Mouse (Mus musculus) embryonic facial prominence, embryonic 14.5 days (tissue): ENCODE measurements around the gene Sart3. TPM values are rescaled to one million over a fixed set of nuclear protein-coding genes. Genes with fewer than 3 reads are reported as not detected.

ENCODE experiments used
- ATAC-seq: fragments of 200-750 bp; cut with Nextera tagmentation; 2 replicates; pipeline ENCODE4 v1.8.0; 2017; ENCODE audit warnings: low read depth, moderate number of reproducible peaks, moderate TSS enrichment
- DNase-seq: peaks from one replicate; pipeline ENCODE4 v3.0.0-alpha.2; 2015; ENCODE audit warnings: low spot score
- H3K27ac ChIP-seq: fragments of 300-500 bp; sonication (generic); replicated peaks from 2 replicates; pipeline ENCODE4 v1.5.1; 2014; ENCODE audit warnings: low read depth, mild to moderate bottlenecking, low read length, moderate library complexity
- H3K27me3 ChIP-seq: fragments of 300-500 bp; sonication (generic); replicated peaks from 2 replicates; pipeline ENCODE4 v1.6.1; 2014; ENCODE audit warnings: low read length; ENCODE audit not compliant: control insufficient read depth, insufficient read depth
- H3K36me3 ChIP-seq: fragments of 300-500 bp; sonication (generic); 2 replicates; pipeline ENCODE4 v1.6.1; 2014; ENCODE audit warnings: low read length, mixed read lengths; ENCODE audit not compliant: control insufficient read depth, insufficient read depth
- H3K4me1 ChIP-seq: fragments of 300-500 bp; sonication (generic); 2 replicates; pipeline ENCODE4 v1.6.1; 2014; ENCODE audit warnings: antibody characterized with exemption, low read length; ENCODE audit not compliant: control insufficient read depth, insufficient read depth
- H3K4me2 ChIP-seq: fragments of 300-500 bp; sonication (generic); 2 replicates; pipeline ENCODE4 v1.6.1; 2014; ENCODE audit warnings: low read depth, mild to moderate bottlenecking, low read length, moderate library complexity, mixed read lengths
- H3K4me3 ChIP-seq: fragments of 300-500 bp; sonication (generic); 2 replicates; pipeline ENCODE4 v1.5.1; 2014; ENCODE audit warnings: low read depth, mild to moderate bottlenecking, low read length
- H3K9ac ChIP-seq: fragments of 300-500 bp; sonication (generic); 2 replicates; pipeline ENCODE4 v1.6.1; 2014; ENCODE audit warnings: low read depth, mild to moderate bottlenecking, low read length, moderate library complexity, mixed read lengths
- H3K9me3 ChIP-seq: fragments of 300-500 bp; sonication (generic); 2 replicates; pipeline ENCODE4 v1.6.1; 2016; ENCODE audit warnings: low read length; ENCODE audit not compliant: control insufficient read depth
- WGBS: fragments of 180-500 bp; shearing (Covaris S2); extraction: QIAGEN DNeasy Blood & Tissue Kit; methylation state at CpG from one replicate; pipeline ENCODE4 v1.1.7; 2014; 5-methylcytosine and 5-hydroxymethylcytosine counted together
- polyA plus RNA-seq: library from polyadenylated mRNA; unstranded; fragments of >200 nt; fragmentation: Nextera tagmentation; extraction: Ambion mirVana; gene quantifications from 2 replicates; pipeline ENCODE4 v1.2.1, GENCODE M21; 2014

Gene Sart3
- polyA plus RNA-seq, 1 experiment from 2014 or later, result 37.2 TPM

DNA sequence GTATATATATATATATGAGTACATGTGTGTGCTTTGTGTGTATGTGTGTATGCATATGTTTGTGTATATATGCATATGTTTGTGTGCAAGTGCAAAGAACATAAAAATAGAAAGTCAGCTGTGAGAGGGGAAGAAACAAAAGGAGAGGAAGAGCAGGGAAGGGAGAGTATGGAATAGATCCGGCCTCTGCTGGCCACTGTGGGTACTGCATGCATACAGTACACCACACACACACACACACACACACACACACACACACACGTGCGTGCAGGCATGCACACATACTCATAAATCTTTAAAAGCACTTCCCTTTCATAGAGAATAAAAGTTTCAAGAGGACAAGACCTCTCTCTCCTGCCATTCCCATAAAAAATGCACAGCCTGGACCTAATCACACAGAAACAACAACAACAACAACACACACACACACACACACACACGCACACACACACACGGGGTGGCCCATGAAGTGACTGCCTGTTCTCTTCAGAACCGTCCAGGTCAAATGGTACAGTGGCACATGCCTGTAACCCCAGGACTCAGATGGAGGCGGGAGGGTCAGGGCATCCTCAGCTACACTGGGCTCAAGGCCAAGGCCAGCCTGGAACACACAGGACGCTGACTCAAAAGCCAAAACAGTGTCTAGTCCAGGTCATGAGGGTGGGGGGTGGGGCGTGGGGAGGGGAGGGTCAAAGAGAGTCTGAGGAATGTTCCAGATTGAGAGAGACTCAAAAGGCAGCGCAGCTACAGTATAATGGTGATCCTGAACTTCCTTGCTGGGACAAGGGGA is 49.9 kb downstream of the Sart3 start:
- Histone ChIP-seq H3K9ac (no peak overlapping the region), H3K4me1 (no peaks in the 10 kb centered on the region), H3K27me3 (no peaks in the 10 kb centered on the region), H3K27ac (no peak overlapping the region), H3K36me3 (no peaks in the 10 kb centered on the region), H3K4me3 (no peak overlapping the region), H3K4me2 (no peak overlapping the region), H3K9me3 (no peaks in the 10 kb centered on the region)
- DNase-seq (no peak), ATAC-seq (no peak)
- WGBS, result 86% methylated on average over 10 of the region's 10 CpGs

DNA sequence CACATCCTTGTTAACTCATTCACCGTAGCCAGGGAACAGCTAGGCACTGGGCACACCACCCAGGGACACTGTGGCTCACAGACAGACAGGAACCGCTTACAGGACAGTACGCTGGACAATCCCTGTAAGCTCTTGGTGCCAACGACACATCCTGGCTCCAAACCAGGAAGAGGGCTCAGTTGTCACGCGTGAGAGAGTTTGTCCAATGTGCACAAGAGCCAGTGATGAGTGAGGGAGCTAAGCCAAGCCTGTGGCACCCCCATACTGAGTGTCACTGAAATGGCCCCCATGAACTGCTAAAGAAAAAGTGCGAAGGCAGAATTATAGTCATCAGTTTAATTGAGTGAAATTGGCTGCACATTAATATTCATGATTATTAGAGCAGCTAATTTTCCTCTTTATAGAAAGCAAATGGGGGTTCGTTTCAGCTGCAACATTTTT is 53.1 kb downstream of the Sart3 start:
- DNase-seq (no peak), ATAC-seq (no peak)
- WGBS, result 82% methylated on average over 8 of the region's 8 CpGs
- Histone ChIP-seq H3K4me3 (no peak overlapping the region), H3K27ac (no peak overlapping the region), H3K36me3 (no peaks in the 10 kb centered on the region), H3K4me2 (no peak overlapping the region), H3K9ac (no peak overlapping the region), H3K4me1 (no peaks in the 10 kb centered on the region), H3K27me3 (no peaks in the 10 kb centered on the region), H3K9me3 (no peaks in the 10 kb centered on the region)

DNA sequence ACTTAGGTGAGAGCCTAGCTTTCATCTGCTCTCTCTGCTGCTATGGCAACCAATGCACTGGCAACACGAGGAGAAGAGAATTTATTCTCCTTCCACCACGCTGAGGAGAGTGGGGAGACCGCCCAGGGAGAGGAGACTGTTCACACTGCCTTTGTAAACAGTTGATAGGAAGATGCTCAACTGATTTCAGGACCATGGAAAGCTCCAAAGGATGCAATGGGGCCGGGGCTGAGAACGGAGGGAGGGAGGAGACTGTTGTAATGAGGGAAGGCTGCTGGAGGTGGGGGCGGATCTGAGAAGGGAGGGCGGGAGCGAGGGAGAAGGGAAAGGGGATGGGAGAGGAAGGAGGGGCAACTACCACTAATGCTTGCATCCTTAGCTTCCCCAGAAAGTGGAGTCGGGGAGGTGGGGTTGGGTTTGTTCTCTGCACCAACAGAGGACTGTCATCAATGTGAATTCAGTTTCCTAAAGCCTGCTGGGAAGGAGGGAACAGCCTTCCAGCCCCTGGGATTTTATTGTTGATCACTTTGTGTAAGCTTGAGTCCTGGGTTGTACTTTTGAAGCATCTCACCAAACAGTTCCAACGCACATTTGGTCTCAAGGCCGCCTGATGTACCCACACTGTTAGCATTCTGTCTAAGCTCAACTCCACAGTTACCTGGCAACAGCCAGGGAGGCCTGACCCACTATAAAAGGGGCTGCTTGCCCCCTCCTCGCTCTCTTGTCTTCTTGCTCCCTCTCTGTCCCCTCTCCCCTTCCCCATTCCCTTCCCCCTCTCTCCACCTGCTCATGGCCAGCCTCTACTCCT is 55.5 kb downstream of the Sart3 start:
- Histone ChIP-seq H3K27me3 (no peaks in the 10 kb centered on the region), H3K9me3 (no peaks in the 10 kb centered on the region), H3K4me1 (no peaks in the 10 kb centered on the region), H3K36me3 (no peaks in the 10 kb centered on the region), H3K9ac (no peak overlapping the region), H3K4me3 (no peak overlapping the region), H3K27ac (no peak overlapping the region), H3K4me2 (no peak overlapping the region)
- peak; percentile 87 for DNase-seq
- peak; percentile 76; the same call in 1 of the 2 replicates for ATAC-seq
- WGBS, result 10% methylated on average over 12 of the region's 12 CpGs

DNA sequence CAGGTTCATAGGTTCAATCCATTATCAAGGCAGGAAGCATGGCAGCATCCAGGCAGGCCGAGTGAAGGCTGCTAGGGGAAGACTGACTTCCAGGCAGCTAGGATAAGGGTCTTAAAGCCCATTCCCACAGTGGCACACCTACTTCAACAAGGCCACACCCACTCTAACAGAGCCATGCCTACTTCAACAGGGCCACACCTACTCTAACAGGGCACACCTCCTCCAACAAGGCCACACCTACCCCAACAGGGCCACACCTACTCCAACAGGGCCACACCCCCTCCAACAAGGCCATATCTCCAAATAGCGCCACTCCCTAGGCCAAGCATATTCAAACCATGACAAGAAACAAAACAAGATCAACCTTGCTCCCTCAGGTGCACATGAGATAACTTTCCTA is 59.4 kb downstream of the Sart3 start:
- Histone ChIP-seq H3K4me1 (no peaks in the 10 kb centered on the region), H3K27me3 (no peaks in the 10 kb centered on the region; the same call in 1 of the 2 replicates), H3K9ac (no peak overlapping the region), H3K4me2 (no peak overlapping the region), H3K4me3 (no peak overlapping the region), H3K9me3 (no peaks in the 10 kb centered on the region), H3K36me3 (no peaks in the 10 kb centered on the region), H3K27ac (no peak overlapping the region)
- no peak for DNase-seq
- WGBS, result 82% methylated on average over 2 of the region's 2 CpGs
- no peak for ATAC-seq

DNA sequence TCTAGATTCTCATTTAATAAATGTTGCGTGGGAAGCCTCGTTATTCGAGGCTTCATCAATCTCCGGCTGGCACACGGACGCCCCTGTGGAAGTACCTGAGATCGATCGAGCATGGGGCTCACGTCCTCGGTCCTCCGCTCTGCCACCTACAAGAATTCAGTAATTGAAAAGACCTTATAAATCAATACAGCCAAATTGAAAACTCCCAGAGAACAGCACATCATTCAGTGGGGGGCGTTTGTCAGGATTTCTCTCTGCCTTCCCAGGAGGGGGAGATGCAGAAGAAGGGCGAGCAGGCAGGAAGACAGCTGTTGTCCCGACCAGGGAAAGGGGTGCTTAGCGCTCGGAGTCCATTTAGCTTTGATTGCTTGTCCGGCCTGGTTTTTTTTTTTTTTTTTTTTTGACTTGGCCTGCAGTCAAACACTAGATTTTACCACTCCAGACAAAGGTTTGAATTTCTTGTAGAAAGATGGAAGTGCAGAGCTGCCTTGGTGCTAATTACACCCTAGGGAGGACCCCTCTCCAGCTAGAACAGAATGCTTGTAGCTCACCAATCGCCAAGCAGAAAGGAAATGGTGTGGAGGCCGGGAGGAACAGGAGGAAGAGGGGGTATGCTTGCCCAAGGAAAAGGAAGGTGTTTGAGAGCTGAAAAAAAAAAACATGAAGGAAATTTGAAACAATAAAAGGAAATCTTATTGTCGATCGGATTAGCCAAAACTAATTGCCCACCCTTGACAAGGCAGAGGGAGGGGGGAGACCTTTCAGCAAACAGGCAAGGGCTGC is 68.3 kb downstream of the Sart3 start:
- H3K9me3 ChIP-seq, result no peaks in the 10 kb centered on the region
- H3K4me3 ChIP-seq, result no peak overlapping the region
- WGBS, result 53% methylated on average over 21 of the region's 21 CpGs
- no peak overlapping the region for H3K27ac ChIP-seq
- no peak; the same call in 1 of the 2 replicates for ATAC-seq
- no peak overlapping the region for H3K9ac ChIP-seq
- no peaks in the 10 kb centered on the region for H3K36me3 ChIP-seq
- no peaks in the 10 kb centered on the region for H3K4me1 ChIP-seq
- H3K4me2 ChIP-seq, result no peak overlapping the region
- H3K27me3 ChIP-seq, result no peaks in the 10 kb centered on the region
- peak; percentile 43 for DNase-seq

DNA sequence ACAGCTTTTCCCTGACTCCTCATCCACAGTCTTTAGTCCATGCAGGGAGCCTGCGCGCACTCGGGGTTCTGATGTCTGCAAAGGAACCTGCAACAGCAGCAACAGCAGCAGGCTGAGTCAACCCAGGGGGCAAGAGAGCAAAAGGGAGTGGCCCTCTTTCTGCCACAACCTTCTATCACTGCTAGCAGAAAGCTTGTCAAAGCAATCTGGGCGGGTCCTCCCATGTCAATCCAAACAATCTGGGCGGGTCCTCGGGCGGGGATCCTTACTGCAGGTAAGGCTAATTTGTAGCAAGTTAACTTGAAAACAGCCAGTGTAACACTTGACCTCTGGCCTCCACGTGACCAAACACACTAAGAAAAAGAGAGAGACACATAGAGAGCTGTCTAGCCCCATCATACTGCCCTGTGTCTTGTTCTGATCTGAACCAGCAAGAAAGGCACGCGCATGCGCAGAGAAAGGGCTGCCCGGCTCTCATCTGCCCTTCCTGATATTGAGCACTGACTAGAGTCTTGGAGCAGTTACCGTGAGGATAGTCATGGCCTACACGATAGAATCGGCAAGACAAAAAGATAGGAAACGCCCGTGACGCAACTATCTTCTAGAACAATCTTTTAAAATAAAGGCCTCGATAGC is 71.8 kb downstream of the Sart3 start:
- Histone ChIP-seq H3K27ac (no peak overlapping the region), H3K27me3 (no peaks in the 10 kb centered on the region), H3K4me3 (no peak overlapping the region), H3K4me1 (no peaks in the 10 kb centered on the region), H3K4me2 (no peak overlapping the region), H3K36me3 (no peaks in the 10 kb centered on the region), H3K9ac (no peak overlapping the region), H3K9me3 (no peaks in the 10 kb centered on the region)
- ATAC-seq, result no peak
- DNase-seq, result no peak
- 79% methylated on average over 19 of the region's 19 CpGs for WGBS

DNA sequence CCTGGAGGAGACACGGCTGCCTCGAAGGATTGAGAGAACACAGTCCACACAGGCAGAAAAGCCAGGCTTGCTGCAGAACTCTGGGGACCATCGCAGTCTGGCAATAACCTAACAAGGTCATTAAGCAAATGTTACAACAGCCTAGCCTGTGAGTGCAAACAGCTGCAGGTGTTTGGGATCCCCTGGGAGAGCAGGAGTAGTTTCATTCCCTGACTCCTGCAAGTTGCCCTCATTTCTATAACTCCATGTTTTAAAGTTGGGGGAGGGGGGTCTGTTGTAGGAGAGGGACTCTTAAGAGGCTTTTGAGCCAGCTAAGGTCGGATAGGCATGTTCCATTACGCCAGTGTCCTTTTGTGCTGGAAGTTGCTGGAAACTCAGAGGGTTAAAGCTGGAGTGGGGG is 77.9 kb downstream of the Sart3 start:
- Histone ChIP-seq H3K4me3 (no peak overlapping the region), H3K27me3 (no peaks in the 10 kb centered on the region), H3K27ac (no peak overlapping the region), H3K9me3 (no peaks in the 10 kb centered on the region), H3K9ac (no peak overlapping the region), H3K4me1 (no peaks in the 10 kb centered on the region), H3K36me3 (no peaks in the 10 kb centered on the region), H3K4me2 (no peak overlapping the region)
- WGBS, result 17% methylated on average over 5 of the region's 5 CpGs
- ATAC-seq (peak; percentile 80), DNase-seq (peak; percentile 86)

DNA sequence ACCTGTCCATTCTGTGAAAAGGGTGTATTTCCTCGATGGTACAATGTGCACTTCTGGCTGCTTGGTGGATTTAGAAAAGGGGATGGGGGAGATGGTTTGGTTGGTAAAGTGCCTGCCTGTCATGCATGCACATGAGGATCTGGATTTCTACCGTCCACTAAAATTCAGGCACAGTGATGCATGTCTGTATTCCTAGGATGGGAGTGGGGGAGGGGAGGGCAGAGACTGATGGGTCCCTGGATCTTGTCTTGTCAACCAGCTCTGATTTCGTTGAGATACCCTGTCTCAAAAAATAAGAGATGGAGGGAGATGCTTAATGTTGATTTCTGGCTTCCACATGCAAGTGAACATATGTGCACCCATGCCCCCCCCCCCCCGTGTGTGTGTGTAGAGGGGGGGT is 78.3 kb downstream of the Sart3 start:
- Histone ChIP-seq H3K9ac (no peak overlapping the region), H3K4me1 (no peaks in the 10 kb centered on the region), H3K36me3 (no peaks in the 10 kb centered on the region), H3K4me2 (no peak overlapping the region), H3K9me3 (no peaks in the 10 kb centered on the region), H3K27me3 (no peaks in the 10 kb centered on the region), H3K27ac (no peak overlapping the region), H3K4me3 (no peak overlapping the region)
- ATAC-seq, result no peak
- 45% methylated on average over 4 of the region's 4 CpGs for WGBS
- no peak for DNase-seq
